Mouse (Mus musculus) gastrocnemius, adult 2 months (tissue): ENCODE measurements around the gene Prdm8. TPM values are rescaled to one million over a fixed set of nuclear protein-coding genes. Genes with fewer than 3 reads are reported as not detected.

Experiments used
- DNase-seq: peaks from one replicate; pipeline ENCODE4 v3.0.0; 2022
- H3K27ac ChIP-seq: fragments of 200-600 bp; 2 replicates; pipeline ENCODE4 v1.8.1; 2022; ENCODE audit warnings: mild to moderate bottlenecking
- H3K4me3 ChIP-seq: fragments of 200-600 bp; 2 replicates; pipeline ENCODE4 v1.8.1; 2022; ENCODE audit warnings: mild to moderate bottlenecking, moderate library complexity
- CTCF ChIP-seq: fragments of 200-600 bp; IDR thresholded peaks from 2 replicates; pipeline ENCODE4 v1.8.1; 2022; ENCODE audit warnings: antibody characterized with exemption, mild to moderate bottlenecking, moderate library complexity
- intact Hi-C: fragments of 180-260 bp; cut with DNase I; formaldehyde crosslinking; loops from one replicate; pipeline ENCODE4 v1.15.1; 2025
- total RNA-seq, 2 experiments: library from RNA; stranded (reverse); gene quantifications; 2 replicates each; pipeline ENCODE4 v1.2.3; 2021

Gene Prdm8
- total RNA-seq, 2 experiments from 2014 or later, result 0.73 to 1.4 TPM

- Histone ChIP-seq H3K27ac (no peak overlapping the region), H3K4me3 (peak overlapping the region; percentile 38)
- intact Hi-C loops, result loop anchor here (10.0 kb wide), 1 partner anchor 1065 kb away; no protein-coding TSS in a partner anchor
- no peak for TF ChIP-seq CTCF
- peak; percentile 39 for DNase-seq
These were observed 22.5 kb downstream of the Prdm8 start for GRCm38 (mm10) chr5:98189181-98190180.

DNA sequence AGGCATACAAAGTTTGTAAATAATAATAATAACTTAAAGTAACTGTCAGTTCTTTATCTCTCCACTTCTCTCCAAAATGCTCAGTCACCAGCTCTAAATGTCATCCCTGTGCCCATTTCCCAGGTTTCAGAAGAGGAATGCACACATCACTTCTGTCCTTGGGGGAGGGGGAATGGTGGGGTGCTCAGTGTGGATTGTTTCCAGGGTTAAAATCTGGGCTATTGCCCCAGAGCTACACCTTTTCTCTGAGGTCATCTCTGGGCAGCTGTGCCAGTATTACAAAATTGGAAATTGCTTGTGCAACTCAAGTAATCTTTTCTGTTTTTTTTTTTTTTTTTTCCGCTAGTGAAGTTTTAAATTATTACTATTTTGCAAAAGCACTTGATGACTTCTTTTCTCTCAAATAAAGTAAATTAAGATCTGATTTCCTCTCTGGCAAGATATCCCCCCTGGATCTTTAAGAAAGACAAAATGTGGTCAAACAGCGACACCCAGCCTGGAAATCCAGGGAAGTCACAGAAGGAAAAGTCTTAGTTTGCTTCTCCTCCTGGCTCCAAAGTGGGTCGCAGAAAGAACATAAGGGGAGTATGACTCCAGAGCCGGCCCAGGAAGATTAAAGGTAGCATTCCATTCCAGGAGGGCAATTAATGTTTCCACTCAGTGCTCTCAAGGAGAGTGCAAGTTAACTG lies 25.4 kb downstream of the Prdm8 start:
- Histone ChIP-seq H3K4me3 (no peak overlapping the region), H3K27ac (no peak overlapping the region)
- TF ChIP-seq CTCF, result no peak
- intact Hi-C loops, result no loop called here
- no peak for DNase-seq

GRCm38 (mm10) chr5:98194959-98195358 lies 28.0 kb downstream of the Prdm8 start:
- intact Hi-C loops, result no loop called here
- DNase-seq, result no peak
- no peak overlapping the region for H3K4me3 ChIP-seq
- peak; percentile 21; the same call in 1 of the 2 replicates for TF ChIP-seq CTCF
- no peak overlapping the region for H3K27ac ChIP-seq

GRCm38 (mm10) chr5:98198412-98199218 lies 31.6 kb downstream of the Prdm8 start:
- no peak for DNase-seq
- H3K4me3 ChIP-seq, result no peak overlapping the region
- intact Hi-C loops, result no loop called here
- no peak overlapping the region for H3K27ac ChIP-seq
- TF ChIP-seq CTCF, result peak; percentile 44

GRCm38 (mm10) chr5:98199219-98199552 lies 32.2 kb downstream of the Prdm8 start:
- intact Hi-C loops, result no loop called here
- no peak overlapping the region for H3K27ac ChIP-seq
- TF ChIP-seq CTCF, result no peak

GRCm38 (mm10) chr5:98201606-98202005 lies 34.6 kb downstream of the Prdm8 start:
- Histone ChIP-seq H3K27ac (no peak overlapping the region), H3K4me3 (no peak overlapping the region)
- no peak for TF ChIP-seq CTCF
- intact Hi-C loops, result no loop called here
- DNase-seq, result no peak

More at GRCm38 (mm10) chr5:98199219-98199552, 32.2 kb downstream of the Prdm8 start:
- no peak for DNase-seq
- H3K4me3 ChIP-seq, result no peak overlapping the region

GRCm38 (mm10) chr5:98202996-98203395 lies 36.0 kb downstream of the Prdm8 start:
- intact Hi-C loops, result no loop called here
- H3K4me3 ChIP-seq, result no peak overlapping the region
- no peak for TF ChIP-seq CTCF

GRCm38 (mm10) chr5:98212501-98212900 lies 45.5 kb downstream of the Prdm8 start:
- intact Hi-C loops, result no loop called here
- H3K4me3 ChIP-seq, result no peak overlapping the region
- DNase-seq, result no peak
- no peak for TF ChIP-seq CTCF
- H3K27ac ChIP-seq, result no peak overlapping the region

More at GRCm38 (mm10) chr5:98202996-98203395, 36.0 kb downstream of the Prdm8 start:
- H3K27ac ChIP-seq, result no peak overlapping the region
- DNase-seq, result no peak

GRCm38 (mm10) chr5:98221956-98222355 lies 55.0 kb downstream of the Prdm8 start:
- intact Hi-C loops, result no loop called here
- no peak overlapping the region for H3K27ac ChIP-seq
- TF ChIP-seq CTCF, result no peak

GRCm38 (mm10) chr5:98226710-98227109 lies 59.7 kb downstream of the Prdm8 start:
- DNase-seq, result no peak
- H3K4me3 ChIP-seq, result no peak overlapping the region
- intact Hi-C loops, result no loop called here
- no peak overlapping the region for H3K27ac ChIP-seq
- TF ChIP-seq CTCF, result no peak

More at GRCm38 (mm10) chr5:98221956-98222355, 55.0 kb downstream of the Prdm8 start:
- DNase-seq, result no peak
- no peak overlapping the region for H3K4me3 ChIP-seq

DNA sequence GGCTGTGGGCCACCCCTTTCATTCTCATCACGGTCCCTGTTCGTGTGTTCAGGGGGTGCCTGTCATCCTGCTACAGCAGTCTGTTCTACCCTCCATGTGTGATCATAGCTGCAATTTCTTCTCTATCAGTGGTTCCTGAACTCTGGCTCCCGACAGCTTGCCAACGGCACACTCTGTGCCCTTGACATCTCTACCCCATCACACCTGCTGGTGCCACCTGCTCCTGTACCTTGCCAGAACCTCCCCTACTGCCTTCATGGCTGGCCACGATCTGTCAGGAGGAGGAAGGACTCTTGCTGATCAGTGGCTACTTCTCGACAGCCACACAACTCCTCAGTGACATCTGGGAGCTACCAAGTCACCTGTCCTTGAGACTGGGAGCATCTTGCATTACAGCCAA lies 62.5 kb downstream of the Prdm8 start:
- intact Hi-C loops, result no loop called here
- DNase-seq, result no peak
- TF ChIP-seq CTCF, result no peak
- Histone ChIP-seq H3K27ac (no peak overlapping the region), H3K4me3 (no peak overlapping the region)

DNA sequence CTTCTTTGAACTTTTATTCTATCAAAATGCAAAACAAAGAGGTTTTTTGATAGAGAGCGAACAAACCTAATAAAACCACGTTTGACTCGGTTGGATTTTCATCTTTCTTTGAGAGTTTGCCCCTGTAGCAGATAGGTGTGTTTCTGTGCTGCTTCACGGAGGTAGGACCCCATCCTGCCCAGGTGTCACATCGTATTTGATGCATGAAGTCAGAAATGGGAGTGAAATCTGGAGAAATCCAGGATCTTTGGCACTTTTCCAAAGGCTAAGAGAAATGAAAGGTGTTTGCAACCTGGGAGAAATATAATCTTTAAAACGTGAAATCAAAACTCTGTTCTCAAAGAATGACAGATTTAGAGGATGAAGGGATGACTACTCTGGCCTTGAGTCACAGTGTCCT lies 71.5 kb downstream of the Prdm8 start:
- Histone ChIP-seq H3K4me3 (no peak overlapping the region), H3K27ac (no peak overlapping the region)
- no peak for TF ChIP-seq CTCF
- no peak for DNase-seq
- intact Hi-C loops, result no loop called here

Other genes starting within 250 kb of the Prdm8 start
- 10 to 100 TPM in 1 of 2 experiments, 1 to 10 TPM in 1; 8.1 to 12.1 TPM for gene Antxr2, start 136.2 kb upstream of the Prdm8 start, total RNA-seq
- gene Fgf5, start 87.0 kb downstream of the Prdm8 start, total RNA-seq, result under 1 TPM; 0.20 to 0.26 TPM
- gene Cfap299, start 162.1 kb downstream of the Prdm8 start, total RNA-seq, result not detected